In the genomic region with DNA sequence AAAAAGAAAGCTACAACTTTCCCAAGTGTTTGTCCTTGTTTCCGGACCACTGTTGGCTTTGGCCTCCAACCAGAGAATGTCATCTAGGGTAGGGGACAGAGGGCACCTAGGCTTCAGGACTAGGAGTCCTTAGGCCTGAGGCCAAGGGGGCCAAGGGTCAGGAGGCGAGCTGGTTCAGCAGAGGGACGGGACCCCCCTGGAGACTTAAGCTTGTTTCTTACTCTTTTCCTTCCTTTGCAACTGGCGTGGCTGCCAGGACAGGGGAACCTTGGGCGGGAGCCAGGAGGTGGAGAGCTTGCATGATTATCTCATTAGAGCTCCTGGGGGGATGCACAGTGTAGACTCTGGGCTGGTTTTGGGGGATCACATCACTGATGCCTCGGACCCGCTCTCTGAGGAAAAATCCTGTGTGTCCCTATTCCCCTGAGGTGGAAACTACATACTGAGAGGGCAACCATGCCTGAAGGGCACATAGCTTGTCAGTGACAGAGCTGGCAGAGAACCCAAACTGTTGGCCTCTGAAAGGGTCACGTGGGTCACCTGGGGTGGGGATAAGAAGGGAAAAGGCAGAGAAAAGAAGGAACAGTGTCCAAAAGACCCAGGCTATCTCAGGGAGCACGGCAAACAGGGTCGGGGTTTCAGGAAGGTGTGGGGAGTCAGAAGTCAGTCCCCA, we compare ENCODE assay signal across 9 mouse cellular contexts. TPM values are rescaled to one million over a fixed set of nuclear protein-coding genes. Genes with fewer than 3 reads are reported as not detected.
DNase-seq lines count a peak whose midpoint lies in the region; ATAC-seq and TF ChIP-seq lines count a peak whose summit lies in the region.
"Had no signal": no experiment of that assay in that cellular context is flagged by ENCODE, and none has a peak within 500 bp of the region (broad histone marks: within the 10 kb centered on the region; RNA-seq: fewer than 3 reads in every experiment).

No protein-coding gene starts in this region.

- ATAC-seq in midbrain, postnatal 0 days (ENCODE audit: low FRiP score): no peak
- no peak for ATAC-seq in midbrain, embryonic 15.5 days (replicated peaks)
- ATAC-seq in hindbrain, embryonic 16.5 days: no peak
- no peak for ATAC-seq in midbrain, embryonic 16.5 days

- H3K27me3 ChIP-seq in midbrain, postnatal 0 days (ENCODE audit: insufficient read depth, low read length): no peaks in the 10 kb centered on the region
- H3K27me3 ChIP-seq in midbrain, embryonic 15.5 days (replicated peaks): no peaks in the 10 kb centered on the region
- no peaks in the 10 kb centered on the region for H3K27me3 ChIP-seq in hindbrain, embryonic 16.5 days (replicated peaks; ENCODE audit: control insufficient read depth, insufficient read depth, low read length)
- H3K27me3 ChIP-seq in midbrain, embryonic 16.5 days (ENCODE audit: control insufficient read depth, insufficient read depth, low read depth, low read length): no peaks in the 10 kb centered on the region
- H3K27me3 ChIP-seq: neural tube, embryonic 13.5 days had no signal

- peak; percentile 26 for DNase-seq in midbrain, postnatal 0 days (ENCODE audit: low spot score)
- DNase-seq in cerebellum, postnatal 36 days: peak; percentile 68
- peak; percentile 80 to 85 for DNase-seq in heart, postnatal 36 days
- peak; percentile 67 for DNase-seq in lung, postnatal 36 days
- DNase-seq in left cerebral cortex, postnatal 25 days (ENCODE audit: low spot score in 2 of 2): no peak

- H3K4me1 ChIP-seq in midbrain, postnatal 0 days (ENCODE audit: insufficient read depth, low read length): no peaks in the 10 kb centered on the region
- 0 out of 2 replicates have a peak, but pooled peaks cover 3% of the 10 kb centered on the region for H3K4me1 ChIP-seq in midbrain, embryonic 15.5 days
- no peaks in the 10 kb centered on the region; the same call in 1 of the 2 replicates for H3K4me1 ChIP-seq in hindbrain, embryonic 16.5 days (ENCODE audit: control insufficient read depth, insufficient read depth, low read depth, low read length)
- H3K4me1 ChIP-seq in midbrain, embryonic 16.5 days (ENCODE audit: control insufficient read depth, insufficient read depth, low read length): peaks cover 4% of the 10 kb centered on the region; the same call in 1 of the 2 replicates

- no peak overlapping the region for H3K4me3 ChIP-seq in midbrain, postnatal 0 days (ENCODE audit: low read depth, low read length)
- no peak overlapping the region for H3K4me3 ChIP-seq in midbrain, embryonic 15.5 days
- H3K4me3 ChIP-seq in hindbrain, embryonic 16.5 days (ENCODE audit: low read length): no peak overlapping the region
- H3K4me3 ChIP-seq in midbrain, embryonic 16.5 days (ENCODE audit: low read depth, low read length): no peak overlapping the region
- H3K4me3 ChIP-seq: neural tube, embryonic 13.5 days had no signal

- H3K9me3 ChIP-seq in midbrain, postnatal 0 days (ENCODE audit: low read length): no peaks in the 10 kb centered on the region
- H3K9me3 ChIP-seq in midbrain, embryonic 15.5 days: no peaks in the 10 kb centered on the region
- H3K9me3 ChIP-seq in hindbrain, embryonic 16.5 days (ENCODE audit: control insufficient read depth, low read length): no peaks in the 10 kb centered on the region
- no peaks in the 10 kb centered on the region for H3K9me3 ChIP-seq in midbrain, embryonic 16.5 days (replicated peaks; ENCODE audit: control insufficient read depth, low read length, poor library complexity, severe bottlenecking)
- H3K9me3 ChIP-seq: neural tube, embryonic 13.5 days had no signal

- intact Hi-C loops in heart, postnatal 36 days (cut with DNase I): no loop called here
- intact Hi-C loops in left cerebral cortex, postnatal 25 days (cut with DNase I): no loop called here

- no peaks in the 10 kb centered on the region for H3K36me3 ChIP-seq in midbrain, postnatal 0 days (ENCODE audit: insufficient read depth, low read length)
- H3K36me3 ChIP-seq in midbrain, embryonic 15.5 days (replicated peaks): no peaks in the 10 kb centered on the region
- H3K36me3 ChIP-seq in hindbrain, embryonic 16.5 days (ENCODE audit: control insufficient read depth, insufficient read depth, low read length): no peaks in the 10 kb centered on the region
- no peaks in the 10 kb centered on the region for H3K36me3 ChIP-seq in midbrain, embryonic 16.5 days (ENCODE audit: control insufficient read depth, insufficient read depth, low read length)
- H3K36me3 ChIP-seq: neural tube, embryonic 13.5 days had no signal

- 49% methylated on average over 10 of the region's 10 CpGs for WGBS in midbrain, postnatal 0 days
- WGBS in midbrain, embryonic 15.5 days: 50% methylated on average over 10 of the region's 10 CpGs
- 55% methylated on average over 10 of the region's 10 CpGs for WGBS in hindbrain, embryonic 16.5 days
- WGBS in midbrain, embryonic 16.5 days: 50% methylated on average over 10 of the region's 10 CpGs

- TF ChIP-seq CTCF in midbrain, postnatal 0 days (IDR thresholded peaks at IDR 0.05): no peak

- no peak overlapping the region for H3K9ac ChIP-seq in midbrain, postnatal 0 days (replicated peaks; ENCODE audit: low read length, poor library complexity, severe bottlenecking)
- H3K9ac ChIP-seq in midbrain, embryonic 15.5 days: no peak overlapping the region
- no peak overlapping the region for H3K9ac ChIP-seq in hindbrain, embryonic 16.5 days (ENCODE audit: low read depth, low read length)
- H3K9ac ChIP-seq in midbrain, embryonic 16.5 days (ENCODE audit: low read depth, low read length): no peak overlapping the region
- H3K9ac ChIP-seq: neural tube, embryonic 13.5 days had no signal

- no peak overlapping the region for H3K27ac ChIP-seq in midbrain, postnatal 0 days (ENCODE audit: low read depth, low read length)
- H3K27ac ChIP-seq in midbrain, embryonic 15.5 days: no peak overlapping the region
- H3K27ac ChIP-seq in hindbrain, embryonic 16.5 days (ENCODE audit: low read depth, low read length): no peak overlapping the region
- no peak overlapping the region for H3K27ac ChIP-seq in midbrain, embryonic 16.5 days (ENCODE audit: low read length)
- H3K27ac ChIP-seq: neural tube, embryonic 13.5 days had no signal

- H3K4me2 ChIP-seq in midbrain, postnatal 0 days (ENCODE audit: low read depth, low read length, poor library complexity, severe bottlenecking): no peak overlapping the region
- H3K4me2 ChIP-seq in midbrain, embryonic 15.5 days: no peak overlapping the region
- H3K4me2 ChIP-seq in hindbrain, embryonic 16.5 days (ENCODE audit: low read length): no peak overlapping the region
- H3K4me2 ChIP-seq in midbrain, embryonic 16.5 days (ENCODE audit: low read length): no peak overlapping the region
- H3K4me2 ChIP-seq: neural tube, embryonic 13.5 days had no signal

RNA-seq across cellular contexts. Expression of a gene that starts 8.3 kb away (rescaled TPM):
- 0.05 TPM in 1 of 2 replicates, not detected in the other for total RNA-seq in midbrain, postnatal 0 days (2014; rRNA removed)
- 0.06 TPM in 1 of 2 replicates, not detected in the other for polyA plus RNA-seq in midbrain, postnatal 0 days (2015; fragmentation: Nextera tagmentation; extraction: Ambion mirVana)
- polyA plus RNA-seq in midbrain, embryonic 15.5 days (2015; fragmentation: Nextera tagmentation; extraction: Ambion mirVana): 0.08 TPM in 1 of 2 replicates, not detected in the other
- total RNA-seq in heart, postnatal 36 days (2021): under 1 TPM in 1 of 2 experiments, not detected in 1; 0.11 TPM
- not detected for total RNA-seq in left cerebral cortex, postnatal 25 days (2021)
- 0.09 TPM in 1 of 2 replicates, not detected in the other for polyA plus RNA-seq in hindbrain, embryonic 16.5 days (2015; fragmentation: Nextera tagmentation; extraction: Ambion mirVana)
- not detected in 2 replicates for polyA plus RNA-seq in midbrain, embryonic 16.5 days (2015; fragmentation: Nextera tagmentation; extraction: Ambion mirVana)

RNA-seq across cellular contexts. Expression of a gene that starts 8.9 kb away (rescaled TPM):
- 70.4 and 77.1 TPM in 2 replicates for total RNA-seq in midbrain, postnatal 0 days (2014; rRNA removed)
- polyA plus RNA-seq in midbrain, postnatal 0 days (2015; fragmentation: Nextera tagmentation; extraction: Ambion mirVana): 29.4 and 29.9 TPM in 2 replicates
- polyA plus RNA-seq in midbrain, embryonic 15.5 days (2015; fragmentation: Nextera tagmentation; extraction: Ambion mirVana): 74.4 and 80.1 TPM in 2 replicates
- 100 to 1,000 TPM; 144 to 148 TPM for total RNA-seq in heart, postnatal 36 days (2021)
- total RNA-seq in left cerebral cortex, postnatal 25 days (2021): 10 to 100 TPM; 32.5 to 42.7 TPM
- 43.1 and 60.9 TPM in 2 replicates for polyA plus RNA-seq in hindbrain, embryonic 16.5 days (2015; fragmentation: Nextera tagmentation; extraction: Ambion mirVana)
- polyA plus RNA-seq in midbrain, embryonic 16.5 days (2015; fragmentation: Nextera tagmentation; extraction: Ambion mirVana): 61.7 and 69.9 TPM in 2 replicates

Comparison
In these comparisons a context has a peak if more than half of its experiments do, and no peak if none do; other contexts are left out.
1. DNase-seq: peak in midbrain, postnatal 0 days (single experiment), cerebellum, postnatal 36 days (2 of 2), heart, postnatal 36 days (2 of 2) and lung, postnatal 36 days (single experiment); none in left cerebral cortex, postnatal 25 days (0 of 2).